Mouse (Mus musculus) hindbrain, postnatal 0 days (tissue): ENCODE results near the gene Pim3. TPM values are rescaled to one million over a fixed set of nuclear protein-coding genes. Genes with fewer than 3 reads are reported as not detected.

Experiments used
- ATAC-seq: fragments of 200-750 bp; cut with Nextera tagmentation; 2 replicates; pipeline ENCODE4 v1.8.0; 2017; ENCODE audit warnings: mild to moderate bottlenecking, moderate TSS enrichment, moderate library complexity
- DNase-seq: peaks from one replicate; pipeline ENCODE4 v3.0.0-alpha.2; 2015; ENCODE audit warnings: low spot score
- H3K27ac ChIP-seq: fragments of 300-500 bp; sonication (generic); 2 replicates; pipeline ENCODE4 v1.5.1; 2014; ENCODE audit warnings: mild to moderate bottlenecking
- H3K27me3 ChIP-seq: fragments of 300-500 bp; sonication (generic); 2 replicates; pipeline ENCODE4 v1.6.1; 2014; ENCODE audit warnings: low read length, mixed read lengths; ENCODE audit not compliant: insufficient read depth
- H3K36me3 ChIP-seq: fragments of 300-500 bp; sonication (generic); 2 replicates; pipeline ENCODE4 v1.6.1; 2014; ENCODE audit warnings: low read length, mixed read lengths; ENCODE audit not compliant: insufficient read depth
- H3K4me1 ChIP-seq: fragments of 300-500 bp; sonication (generic); 2 replicates; pipeline ENCODE4 v1.6.1; 2014; ENCODE audit warnings: antibody characterized with exemption, low read length, mixed read lengths; ENCODE audit not compliant: insufficient read depth
- H3K4me2 ChIP-seq: fragments of 300-500 bp; sonication (generic); 2 replicates; pipeline ENCODE4 v1.6.1; 2014; ENCODE audit warnings: low read depth, mild to moderate bottlenecking, low read length, moderate library complexity, mixed read lengths
- H3K4me3 ChIP-seq: fragments of 300-500 bp; sonication (generic); 2 replicates; pipeline ENCODE4 v1.5.1; 2014; ENCODE audit warnings: low read length
- H3K9ac ChIP-seq: fragments of 300-500 bp; sonication (generic); replicated peaks from 2 replicates; pipeline ENCODE4 v1.6.1; 2014; ENCODE audit warnings: mild to moderate bottlenecking, low read length, moderate library complexity, mixed read lengths
- H3K9me3 ChIP-seq: fragments of 300-500 bp; sonication (generic); 2 replicates; pipeline ENCODE4 v1.6.1; 2016; ENCODE audit warnings: low read length, mixed read lengths
- CTCF ChIP-seq: IDR thresholded peaks from 2 replicates; pipeline ENCODE4 v1.5.1; 2016; ENCODE audit warnings: antibody characterized with exemption, control low read depth, low read depth
- WGBS: fragments of 180-500 bp; shearing (Covaris S2); extraction: QIAGEN DNeasy Blood & Tissue Kit; methylation state at CpG from one replicate; pipeline ENCODE4 v1.1.7; 2014; 5-methylcytosine and 5-hydroxymethylcytosine counted together
- polyA plus RNA-seq: library from polyadenylated mRNA; unstranded; fragments of >200 nt; fragmentation: Nextera tagmentation; extraction: Ambion mirVana; gene quantifications from 2 replicates; pipeline ENCODE4 v1.2.1, GENCODE M21; 2015
- total RNA-seq: library from RNA; depleted of rRNA; stranded (reverse); fragments of >200 nt; gene quantifications from 2 replicates; pipeline ENCODE4 v1.2.3, GENCODE M21; 2014

Pim3 gene
- total and polyA plus RNA-seq, 2 experiments from 2014 or later, result 69.8 to 104 TPM

GRCm38 (mm10) chr15:88842300-88842673 lies 19.7 kb upstream of the Pim3 start:
- H3K4me1 ChIP-seq, result peaks cover 21% of the 10 kb centered on the region; the same call in 1 of the 2 replicates
- WGBS, result 69% methylated on average over 3 of the region's 3 CpGs
- DNase-seq, result no peak
- no peaks in the 10 kb centered on the region for H3K27me3 ChIP-seq
- no peak overlapping the region for H3K9ac ChIP-seq
- peak overlapping the region; percentile 54; the same call in 1 of the 2 replicates for H3K27ac ChIP-seq
- H3K36me3 ChIP-seq, result no peaks in the 10 kb centered on the region
- no peak overlapping the region for H3K4me3 ChIP-seq
- H3K9me3 ChIP-seq, result no peaks in the 10 kb centered on the region
- no peak for TF ChIP-seq CTCF
- H3K4me2 ChIP-seq, result no peak overlapping the region
- ATAC-seq, result peak; percentile 9

GRCm38 (mm10) chr15:88843486-88844097 lies 18.4 kb upstream of the Pim3 start:
- peak; percentile 67 for DNase-seq
- Histone ChIP-seq H3K9ac (no peak overlapping the region), H3K4me1 (peaks cover 13% of the 10 kb centered on the region; the same call in 1 of the 2 replicates), H3K36me3 (no peaks in the 10 kb centered on the region), H3K9me3 (no peaks in the 10 kb centered on the region), H3K4me2 (no peak overlapping the region), H3K27ac (no peak overlapping the region), H3K4me3 (no peak overlapping the region), H3K27me3 (no peaks in the 10 kb centered on the region)
- ATAC-seq, result peak; percentile 55; the same call in 1 of the 2 replicates
- WGBS, result 30% methylated on average over 8 of the region's 8 CpGs
- TF ChIP-seq CTCF, result no peak

- ATAC-seq (no peak), DNase-seq (no peak)
- H3K27ac ChIP-seq, result no peak overlapping the region
These were observed 17.0 kb upstream of the Pim3 start for GRCm38 (mm10) chr15:88844966-88845365.

GRCm38 (mm10) chr15:88848661-88849060 lies 13.3 kb upstream of the Pim3 start:
- 93% methylated on average over 1 of the region's 1 CpGs for WGBS
- no peak for ATAC-seq
- Histone ChIP-seq H3K4me1 (peaks cover 13% of the 10 kb centered on the region; the same call in 1 of the 2 replicates), H3K27ac (no peak overlapping the region), H3K4me3 (no peak overlapping the region), H3K9ac (no peak overlapping the region), H3K36me3 (no peaks in the 10 kb centered on the region), H3K4me2 (no peak overlapping the region), H3K9me3 (no peaks in the 10 kb centered on the region), H3K27me3 (no peaks in the 10 kb centered on the region)
- DNase-seq, result no peak
- no peak for TF ChIP-seq CTCF

More at GRCm38 (mm10) chr15:88844966-88845365, 17.0 kb upstream of the Pim3 start:
- H3K4me3 ChIP-seq, result no peak overlapping the region
- no peaks in the 10 kb centered on the region for H3K27me3 ChIP-seq
- no peak overlapping the region for H3K4me2 ChIP-seq
- no peak overlapping the region for H3K9ac ChIP-seq
- H3K9me3 ChIP-seq, result no peaks in the 10 kb centered on the region
- H3K4me1 ChIP-seq, result peaks cover 8% of the 10 kb centered on the region; the same call in 1 of the 2 replicates
- 86% methylated on average over 7 of the region's 7 CpGs for WGBS
- no peak for TF ChIP-seq CTCF
- H3K36me3 ChIP-seq, result no peaks in the 10 kb centered on the region

- Histone ChIP-seq H3K9ac (no peak overlapping the region), H3K4me3 (no peak overlapping the region), H3K4me1 (peaks cover 13% of the 10 kb centered on the region; the same call in 1 of the 2 replicates), H3K36me3 (no peaks in the 10 kb centered on the region), H3K4me2 (no peak overlapping the region), H3K27me3 (no peaks in the 10 kb centered on the region), H3K9me3 (no peaks in the 10 kb centered on the region), H3K27ac (peak overlapping the region; percentile 51; the same call in 1 of the 2 replicates)
- WGBS, result 93% methylated on average over 2 of the region's 2 CpGs
- DNase-seq (no peak), ATAC-seq (no peak)
- no peak for TF ChIP-seq CTCF
These were observed 12.4 kb upstream of the Pim3 start for GRCm38 (mm10) chr15:88849621-88850020.

GRCm38 (mm10) chr15:88850146-88850826 lies 11.7 kb upstream of the Pim3 start:
- peak; percentile 87 for ATAC-seq
- Histone ChIP-seq H3K9ac (no peak overlapping the region), H3K4me3 (no peak overlapping the region), H3K36me3 (no peaks in the 10 kb centered on the region), H3K4me1 (peaks cover 10% of the 10 kb centered on the region; the same call in 1 of the 2 replicates), H3K27ac (peak overlapping the region; percentile 51; the same call in 1 of the 2 replicates), H3K9me3 (no peaks in the 10 kb centered on the region), H3K4me2 (0 out of 2 replicates have a peak overlapping the region, but pooled peaks have one; percentile 5), H3K27me3 (no peaks in the 10 kb centered on the region)
- DNase-seq, result peak; percentile 72
- WGBS, result 33% methylated on average over 10 of the region's 10 CpGs
- no peak for TF ChIP-seq CTCF
